Mouse (Mus musculus) cerebellum, postnatal 25 days (tissue): ENCODE results near the gene Nr4a2.

Experiments
- DNase-seq, 2 experiments: peaks; one replicate each; pipeline ENCODE4 v3.0.0; 2021; ENCODE audit warnings: mixed read lengths in 2 of 2

Nr4a2 gene

DNA sequence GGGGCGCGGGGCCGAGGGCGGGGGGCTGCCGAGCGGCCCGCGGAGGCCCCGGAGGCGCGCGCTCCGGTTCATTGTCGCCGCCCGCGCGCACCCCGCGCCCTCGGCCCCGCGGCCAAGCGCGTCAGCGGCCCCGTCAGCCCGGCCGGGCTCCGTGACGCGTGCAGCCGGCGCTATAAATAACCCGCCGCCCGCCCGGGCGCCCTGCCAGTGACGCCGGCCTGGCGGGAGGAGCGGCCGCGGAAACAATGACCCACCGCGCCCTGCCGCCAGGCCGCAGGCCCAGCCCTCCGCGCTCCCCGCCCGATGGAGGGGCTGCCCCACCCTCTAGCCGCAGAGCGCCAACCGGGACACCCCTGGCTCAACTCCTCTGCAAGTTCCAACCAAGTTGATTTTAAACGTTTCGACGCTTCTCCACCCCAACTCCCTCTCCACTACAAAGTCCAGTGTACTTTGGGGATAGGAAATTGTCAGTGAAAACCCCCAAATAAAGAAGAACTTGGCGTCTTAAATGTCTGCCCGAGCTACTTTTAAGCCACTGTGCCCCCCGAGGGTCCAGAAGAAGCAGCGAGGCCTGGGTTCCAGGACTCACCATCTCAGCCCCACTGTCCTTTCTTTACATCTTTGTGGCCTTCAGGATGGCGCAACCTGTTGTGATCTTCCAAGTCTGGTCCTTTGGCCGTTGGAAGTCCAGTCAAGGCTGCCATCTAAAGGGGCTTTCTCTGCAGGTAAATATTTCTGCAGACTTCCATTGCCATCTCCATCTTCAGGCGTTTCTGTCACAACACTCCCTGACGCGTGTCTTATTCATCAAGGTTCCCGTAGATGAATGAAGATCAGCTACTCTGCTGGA is at the start of gene Nr4a2:
TSS of gene Nr4a2 (minus strand) at position 13 of the 850 bp plus-strand sequence.
- DNase-seq, result peak; percentile 92 to 96

DNA sequence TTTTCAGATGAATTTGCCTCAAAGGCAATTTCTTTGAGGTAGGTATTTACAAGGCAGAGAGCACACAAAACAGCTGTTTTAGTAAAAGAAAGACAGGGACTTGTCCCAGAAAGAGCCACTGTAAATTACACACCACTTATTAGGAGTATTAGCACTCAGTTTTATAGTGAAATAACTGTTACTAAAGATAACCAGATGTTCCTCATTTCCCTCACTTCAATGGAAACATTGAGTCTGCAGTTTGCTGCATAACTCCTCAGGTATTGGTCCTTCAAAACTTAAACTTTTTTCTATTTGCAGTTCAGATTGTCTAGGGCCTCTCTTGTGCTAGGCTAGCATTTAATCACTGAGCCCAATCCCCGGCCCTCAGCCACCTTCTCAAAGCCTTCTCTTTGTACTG is 41.6 kb upstream of the Nr4a2 start:
- no peak for DNase-seq

DNA sequence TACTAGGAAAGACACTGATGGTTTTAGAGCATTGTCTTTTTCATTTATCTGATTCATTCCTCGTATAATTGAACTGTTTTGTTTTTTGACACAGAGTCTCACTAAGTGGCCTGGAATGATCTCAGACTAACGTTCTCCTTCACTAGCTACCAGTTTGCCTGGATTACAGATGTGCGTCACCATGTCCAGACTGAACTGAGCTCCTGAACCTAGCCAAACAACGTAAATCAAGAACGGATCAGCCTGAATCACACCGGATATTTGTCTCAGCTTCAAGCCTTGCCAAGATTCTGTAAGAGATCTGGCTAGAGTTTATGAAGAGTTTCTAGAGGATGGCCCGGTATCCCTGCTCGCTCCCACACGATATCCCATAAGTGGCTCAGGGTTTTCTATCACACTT is 33.0 kb upstream of the Nr4a2 start:
- DNase-seq, result no peak

DNA sequence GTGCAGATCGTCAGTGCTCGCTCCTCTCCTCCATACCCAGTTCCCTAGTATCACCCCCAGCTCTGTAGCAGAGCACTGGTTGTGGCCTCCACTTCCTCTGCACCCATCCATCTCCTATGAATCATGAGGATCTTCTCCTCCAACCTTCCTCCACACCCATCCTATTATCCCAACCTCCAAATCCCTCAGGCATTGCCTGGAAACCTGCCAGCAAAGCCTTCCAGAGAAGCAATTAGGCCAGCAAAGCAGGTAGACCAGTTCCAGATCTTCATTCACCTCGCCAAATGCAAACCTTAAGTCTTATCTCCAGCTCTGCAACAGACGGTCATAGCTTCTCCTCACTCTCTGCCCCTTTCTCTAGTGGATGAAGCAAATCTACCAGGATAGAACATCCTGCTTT is 26.0 kb upstream of the Nr4a2 start:
- DNase-seq, result peak; percentile 20 to 38

DNA sequence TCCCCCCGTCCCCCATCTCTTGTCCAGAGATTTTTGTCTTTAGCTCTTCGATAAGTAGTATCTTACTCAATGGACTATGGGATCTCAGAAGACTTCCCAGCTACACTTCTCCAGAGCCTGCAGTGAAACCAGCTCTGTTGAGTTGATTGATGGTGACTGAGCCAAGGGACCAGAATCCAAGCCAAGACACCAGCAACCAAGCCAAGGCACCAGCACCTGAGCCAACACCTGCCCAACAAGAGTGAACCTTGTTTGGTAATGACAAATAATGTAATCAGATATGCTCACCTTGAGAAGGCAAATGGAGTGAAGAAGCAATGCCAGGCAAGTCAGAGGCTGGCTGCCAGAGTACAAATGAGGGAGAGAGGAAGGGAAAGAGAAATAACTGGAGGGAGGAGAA is 24.4 kb upstream of the Nr4a2 start:
- DNase-seq, result peak; percentile 27 to 33

DNA sequence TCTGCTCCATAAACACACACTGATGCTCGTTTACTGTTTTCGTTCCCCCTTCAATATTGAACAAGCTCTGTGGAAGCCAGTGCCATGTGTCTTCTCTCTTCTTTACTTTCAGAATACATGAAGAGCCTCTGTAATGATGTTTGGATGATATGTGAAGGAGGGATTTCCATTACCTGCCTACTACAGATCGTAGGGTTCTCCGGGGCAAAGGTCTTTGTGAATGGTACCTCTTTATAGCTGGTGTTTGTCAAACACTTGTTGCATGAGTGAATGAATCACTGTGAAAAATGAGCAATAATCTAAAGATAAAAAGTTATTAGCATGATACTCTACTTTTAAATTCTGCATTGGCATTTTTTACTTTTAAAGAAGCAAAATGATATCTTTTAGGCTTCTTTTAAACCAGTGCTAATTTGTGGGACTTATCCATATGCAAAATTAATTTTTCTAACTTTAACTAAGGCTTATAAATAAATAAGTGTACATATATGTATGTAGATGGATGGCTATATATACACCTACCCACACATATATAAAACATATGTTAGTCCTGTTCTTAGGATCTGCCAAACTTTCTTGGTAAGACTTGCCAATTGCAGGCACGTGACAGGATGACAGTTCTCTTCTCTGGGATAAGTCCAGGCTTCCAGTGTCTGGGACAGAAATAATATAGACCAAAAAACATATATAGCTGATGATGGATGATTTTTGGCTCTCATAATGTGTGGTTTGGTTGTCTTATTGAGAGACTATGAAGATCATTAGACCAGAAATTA is 22.0 kb upstream of the Nr4a2 start:
- DNase-seq, result no peak

DNA sequence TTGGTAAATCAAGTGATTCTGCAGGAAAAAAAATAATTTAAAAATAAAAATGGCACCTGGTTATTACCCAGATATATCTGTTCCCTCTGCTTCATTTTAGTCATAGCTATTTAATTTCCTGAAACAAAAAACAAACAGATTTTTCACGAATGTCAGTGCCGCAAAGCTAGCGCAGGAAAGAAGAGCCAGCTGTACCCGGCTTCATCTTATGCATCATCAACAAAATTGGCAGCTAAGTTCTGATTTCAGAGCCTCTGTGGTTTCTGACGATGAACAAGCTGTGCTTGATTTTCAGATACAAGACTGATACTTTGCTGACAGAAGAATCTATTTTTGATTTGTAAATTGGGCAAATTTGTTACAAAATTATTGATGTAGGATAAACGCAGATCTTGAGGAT is 14.8 kb upstream of the Nr4a2 start:
- no peak for DNase-seq

DNA sequence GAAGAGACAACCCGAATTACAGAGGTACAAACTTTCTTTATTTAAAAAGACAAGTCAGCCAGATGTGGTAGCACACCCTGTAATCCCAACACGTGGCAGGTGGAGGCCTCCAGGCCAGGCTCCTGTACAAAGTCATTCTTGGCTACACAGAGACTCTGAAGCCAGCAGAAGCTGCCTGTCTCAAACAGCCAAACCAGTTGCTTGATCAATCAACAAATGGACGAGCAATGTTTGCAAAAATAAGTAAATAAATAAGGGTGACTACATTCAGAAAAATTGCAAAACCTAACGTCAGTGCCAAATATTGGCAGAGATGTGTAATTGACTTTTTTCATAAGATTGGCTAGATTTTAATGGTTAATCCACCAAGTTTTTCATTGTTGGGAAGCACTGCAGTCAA is 3.7 kb upstream of the Nr4a2 start:
- DNase-seq, result no peak

DNA sequence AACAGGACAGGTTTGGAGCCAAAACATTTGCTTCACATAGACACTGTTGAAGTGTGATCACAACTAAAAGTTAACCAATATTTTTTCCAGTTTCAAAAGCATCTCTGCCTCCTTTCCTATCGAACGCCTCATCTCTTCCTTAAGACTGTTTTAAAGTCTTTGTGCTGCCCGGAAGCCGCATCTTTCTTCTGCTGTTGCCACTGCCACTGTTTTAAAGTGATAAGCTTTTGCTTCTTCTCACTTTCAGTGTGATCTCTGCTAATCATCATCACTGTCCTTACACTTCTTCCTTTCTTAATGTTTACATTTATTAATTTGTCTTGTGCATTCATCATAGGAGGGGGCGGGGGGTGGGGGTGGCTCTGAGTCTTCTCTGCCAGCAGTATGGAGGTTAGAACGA is 2.1 kb upstream of the Nr4a2 start:
- no peak for DNase-seq

DNA sequence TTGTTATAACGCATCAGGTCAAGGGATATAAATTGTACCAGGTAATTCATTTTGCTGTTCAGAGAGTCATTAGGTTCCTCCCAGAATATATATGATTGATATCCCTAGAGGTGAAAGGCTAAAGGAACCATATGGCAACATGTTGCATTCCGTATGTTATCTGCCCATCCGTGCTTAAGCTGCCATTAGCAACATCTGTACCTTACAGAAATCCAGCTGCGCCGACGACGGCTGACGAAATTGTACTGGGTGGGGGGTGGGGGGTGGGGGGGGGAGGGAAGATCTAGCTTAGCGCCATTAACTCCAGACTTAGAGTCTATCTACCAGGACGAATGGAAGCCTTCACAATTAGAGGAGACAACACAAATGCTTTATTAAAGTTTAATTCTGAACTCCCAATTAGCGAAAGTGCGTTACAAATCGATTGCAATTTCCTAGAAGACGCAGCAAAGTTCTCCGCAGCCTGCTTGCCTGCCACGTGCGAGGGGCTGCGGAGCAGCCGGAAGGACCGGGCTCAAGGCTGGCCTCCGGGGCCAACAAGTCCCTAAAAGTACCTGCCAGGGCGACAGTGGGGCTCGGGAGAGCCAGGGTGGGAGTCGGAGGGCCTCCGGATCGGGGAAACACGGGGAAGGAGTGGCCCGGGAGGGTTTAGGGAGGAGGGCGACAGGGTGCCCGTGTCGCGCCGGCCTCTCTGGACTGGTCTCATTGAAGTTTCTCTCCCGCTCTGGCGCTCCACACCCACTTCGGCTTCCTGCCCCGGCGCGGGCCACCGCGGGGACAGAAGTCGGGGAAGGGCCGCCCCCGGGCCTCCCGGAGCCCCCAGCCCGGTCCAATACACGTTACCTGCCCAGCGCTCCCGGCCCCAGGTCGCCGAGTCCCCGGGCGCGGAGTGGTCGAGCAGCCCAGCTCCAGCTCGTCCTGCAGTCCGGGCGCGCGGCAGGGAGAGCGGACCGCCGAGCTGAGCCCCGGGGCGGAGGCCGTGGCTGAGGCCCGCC is 520 bp downstream of the Nr4a2 start:
- DNase-seq, result peak; percentile 70 to 79

DNA sequence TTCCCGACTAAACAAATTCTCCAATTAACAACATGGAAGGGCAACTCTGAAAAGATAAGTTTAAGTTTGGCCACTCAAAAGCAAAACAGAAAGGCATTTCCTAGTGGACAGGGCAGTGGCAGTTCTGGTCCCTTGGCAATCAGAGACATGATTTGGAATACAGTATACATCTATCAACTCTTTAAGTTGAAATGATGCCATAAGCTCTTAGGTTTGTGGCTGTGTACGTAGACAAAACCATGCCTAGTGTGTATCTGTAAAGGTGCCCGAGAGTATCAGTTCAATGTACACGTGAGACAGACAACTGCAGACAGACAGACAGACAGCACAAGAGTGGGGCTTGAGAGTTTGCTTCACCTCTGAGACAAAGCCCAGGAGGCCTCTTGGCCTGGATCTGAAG is 2.7 kb downstream of the Nr4a2 start:
- no peak for DNase-seq

DNA sequence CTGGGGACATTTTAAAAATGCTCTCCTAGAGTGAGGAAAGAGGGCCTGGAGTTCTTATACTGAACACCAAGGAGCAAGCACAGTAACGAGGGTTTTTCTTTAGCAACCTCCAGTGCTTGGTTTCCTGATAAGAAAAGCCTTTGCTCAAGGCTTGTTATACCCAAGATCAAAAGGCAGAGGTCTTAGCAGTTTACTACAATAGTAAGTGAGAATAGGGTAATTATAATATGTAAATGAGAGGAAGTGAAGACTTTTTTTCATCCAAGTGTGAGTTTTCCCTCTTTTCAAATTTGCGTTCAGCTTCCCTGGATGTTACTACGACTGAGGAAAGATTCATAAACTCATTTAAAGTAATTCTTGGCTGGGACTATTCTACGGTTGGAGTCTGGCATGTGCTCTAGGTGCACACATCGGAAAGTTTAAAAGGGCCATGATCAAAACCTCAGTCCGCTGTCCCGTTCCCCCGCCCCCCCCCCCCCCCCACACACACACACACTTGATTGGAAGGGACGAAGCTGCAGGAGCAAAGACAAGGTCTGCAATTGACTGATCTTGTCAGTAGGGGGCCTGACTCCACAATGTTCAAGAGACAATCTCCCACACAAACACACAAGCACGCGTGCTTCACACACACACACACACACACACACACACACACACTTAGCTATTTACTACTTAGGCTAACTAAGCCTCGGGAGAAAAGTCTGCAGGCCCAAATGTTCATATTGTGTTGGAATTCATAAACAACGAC is 6.4 kb downstream of the Nr4a2 start:
- DNase-seq, result peak; percentile 69 to 83

DNA sequence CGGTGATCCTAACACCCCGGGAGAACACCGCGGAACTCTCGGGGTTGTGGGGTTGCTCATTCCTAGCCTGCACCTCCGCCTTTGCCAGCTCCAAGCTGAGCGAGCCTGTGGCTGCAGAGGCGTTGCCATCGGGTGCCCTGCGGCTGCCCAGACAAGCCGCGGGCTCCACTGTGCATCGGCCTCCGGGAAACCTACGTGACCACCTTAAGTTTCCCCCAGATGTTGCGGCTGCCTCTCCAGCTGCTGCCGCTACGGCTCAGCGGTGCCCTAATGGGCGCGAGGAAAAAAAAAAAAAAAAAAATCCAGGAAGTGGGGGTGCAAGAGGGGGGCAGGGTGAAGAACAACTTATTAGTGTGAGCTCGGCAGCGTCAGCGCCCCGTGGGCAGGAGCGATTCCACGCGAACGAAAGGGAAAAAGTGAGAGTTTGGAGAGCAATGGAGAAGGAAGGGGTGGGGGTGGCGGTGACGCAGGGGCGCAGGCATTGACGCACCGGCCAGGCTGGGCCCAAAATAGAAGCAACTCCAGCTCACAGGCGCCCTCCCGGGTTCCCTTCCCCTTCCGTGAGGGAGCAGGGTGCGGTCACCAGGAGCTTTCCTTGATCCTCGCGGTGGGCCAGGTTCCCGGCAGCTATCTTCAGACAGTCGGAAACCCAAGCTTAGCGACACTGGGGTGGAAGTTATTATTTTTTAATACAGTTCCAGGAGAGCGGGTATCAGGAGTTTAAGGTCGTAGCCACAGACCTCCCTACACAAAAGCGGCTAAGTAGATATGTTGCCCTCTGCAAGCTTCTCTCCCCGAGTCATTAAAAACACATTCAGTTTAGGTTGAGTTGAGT is 7.2 kb downstream of the Nr4a2 start:
- DNase-seq, result peak; percentile 88 to 91

DNA sequence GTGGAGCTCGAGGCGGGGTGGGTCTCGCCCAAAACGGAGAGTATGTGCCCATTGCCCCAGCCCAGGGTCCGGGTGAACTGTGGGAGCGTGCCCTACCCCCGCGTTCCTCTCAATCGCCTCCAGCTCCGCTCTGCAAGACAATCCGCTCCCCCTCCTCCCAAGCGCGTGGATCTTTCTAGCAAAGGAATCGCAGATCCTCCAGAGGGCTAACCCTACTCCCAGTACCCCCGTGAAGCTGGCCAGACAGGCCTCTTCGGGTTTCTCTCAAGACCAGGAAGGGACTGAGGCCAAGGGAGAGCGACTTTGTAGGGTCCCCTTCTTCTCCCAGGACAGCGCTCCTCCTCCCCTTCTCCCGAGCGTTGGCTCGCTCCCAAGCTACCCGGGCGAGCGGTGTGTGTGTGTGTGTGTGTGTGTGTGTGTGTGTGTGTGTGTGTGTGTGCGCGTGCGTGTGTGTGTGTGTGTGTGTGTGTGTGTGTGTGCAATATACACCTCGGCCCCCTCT is 7.9 kb downstream of the Nr4a2 start:
- DNase-seq, result peak in 1 of 2 experiments; percentile 81

DNA sequence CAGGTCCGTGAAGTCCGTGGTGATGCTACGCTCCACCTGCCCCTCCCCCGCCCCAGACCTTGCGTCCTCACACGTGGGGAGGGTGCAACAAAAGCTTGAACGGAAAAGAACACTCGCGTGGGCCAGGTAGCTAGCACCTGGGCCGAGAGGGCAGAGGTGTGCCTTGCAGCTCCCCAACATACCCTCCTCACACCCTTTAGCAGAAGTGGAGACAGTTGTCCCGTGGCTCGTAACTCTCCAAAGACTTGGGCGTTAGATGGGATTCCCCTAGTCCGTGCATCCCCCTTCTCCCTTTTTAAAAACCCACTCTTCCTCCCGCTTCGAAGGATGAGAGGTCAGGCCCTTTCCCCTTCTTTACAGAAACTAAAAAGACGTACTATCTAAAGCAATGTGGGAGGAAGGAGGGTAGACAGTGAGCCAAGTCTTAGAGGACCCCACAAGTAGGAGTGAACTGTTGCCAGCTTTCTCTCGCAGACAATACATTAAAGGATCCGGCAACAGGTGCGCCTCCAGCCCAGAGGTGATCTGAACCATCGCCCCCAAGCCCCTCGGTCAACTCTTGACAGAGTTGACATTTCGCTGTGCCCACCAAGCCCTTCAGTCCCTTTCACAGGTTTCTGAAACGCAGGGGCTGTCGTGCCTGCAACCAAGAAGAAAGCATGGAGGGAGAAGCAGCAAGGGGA is 8.5 kb downstream of the Nr4a2 start:
- peak in 1 of 2 experiments; percentile 57 for DNase-seq

DNA sequence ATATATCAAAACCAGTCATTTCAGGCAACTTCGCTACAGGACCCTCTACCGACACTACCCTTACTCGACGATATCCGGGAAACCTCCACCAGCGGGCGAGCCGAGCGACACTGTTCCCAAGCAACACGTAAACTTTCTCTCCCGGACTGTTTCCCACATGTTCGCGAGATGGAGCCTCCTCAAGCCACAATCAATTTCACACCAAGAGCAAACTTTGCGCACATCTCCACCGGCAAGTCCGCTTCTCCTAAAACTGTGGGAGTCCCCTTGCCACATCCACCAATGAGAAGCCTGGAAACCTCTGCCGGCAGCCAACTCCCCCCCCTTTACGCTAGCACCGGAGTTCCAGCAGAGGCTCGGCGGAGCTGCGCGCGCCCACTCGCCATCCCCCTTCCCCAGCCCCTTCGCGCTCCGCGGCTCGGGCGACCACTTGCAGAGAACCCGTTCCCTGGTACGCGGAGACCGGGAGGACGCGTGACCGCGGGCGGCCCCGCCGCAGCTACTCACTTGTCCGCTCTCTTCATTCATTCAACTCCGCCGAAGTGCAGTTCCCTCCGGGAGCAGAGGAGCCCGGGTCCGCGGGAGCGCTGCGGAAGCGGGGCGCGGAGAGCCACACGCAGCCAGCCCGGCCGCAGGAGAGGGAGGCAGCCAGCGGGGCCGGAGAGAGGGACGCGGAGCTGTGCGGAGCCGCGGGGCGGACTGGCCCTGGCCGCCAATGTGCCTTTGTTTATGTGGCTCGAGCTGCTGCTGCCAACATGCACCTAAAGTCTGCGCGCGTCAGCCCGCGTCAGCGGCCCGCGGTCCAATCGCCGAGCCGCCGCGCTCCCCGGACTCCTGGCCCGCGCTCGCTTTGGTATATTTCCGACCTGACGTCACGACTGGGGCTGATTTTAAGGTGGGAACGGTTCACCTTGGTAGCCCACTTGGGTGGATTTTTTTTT is 9.3 kb downstream of the Nr4a2 start:
- DNase-seq, result peak; percentile 91 to 92

DNA sequence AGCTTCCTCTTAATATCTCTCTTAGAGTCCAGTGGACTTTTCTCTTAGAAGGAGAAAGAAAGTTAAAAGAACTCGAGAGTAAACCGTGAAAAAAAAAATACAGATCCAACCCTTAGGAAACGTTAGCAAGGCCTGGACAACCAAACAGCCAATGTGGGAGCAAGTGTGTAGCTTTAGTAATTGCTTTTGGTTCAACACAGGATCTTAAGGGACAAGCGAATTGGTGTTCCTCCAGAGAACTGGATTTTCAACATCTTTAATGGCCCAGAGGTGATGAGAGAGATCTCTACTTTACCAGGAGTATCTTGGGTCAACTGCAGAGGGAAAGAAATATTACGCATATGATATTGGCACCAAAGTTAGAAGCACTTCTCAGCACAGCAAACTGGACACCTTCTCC is 10.4 kb downstream of the Nr4a2 start:
- no peak for DNase-seq

DNA sequence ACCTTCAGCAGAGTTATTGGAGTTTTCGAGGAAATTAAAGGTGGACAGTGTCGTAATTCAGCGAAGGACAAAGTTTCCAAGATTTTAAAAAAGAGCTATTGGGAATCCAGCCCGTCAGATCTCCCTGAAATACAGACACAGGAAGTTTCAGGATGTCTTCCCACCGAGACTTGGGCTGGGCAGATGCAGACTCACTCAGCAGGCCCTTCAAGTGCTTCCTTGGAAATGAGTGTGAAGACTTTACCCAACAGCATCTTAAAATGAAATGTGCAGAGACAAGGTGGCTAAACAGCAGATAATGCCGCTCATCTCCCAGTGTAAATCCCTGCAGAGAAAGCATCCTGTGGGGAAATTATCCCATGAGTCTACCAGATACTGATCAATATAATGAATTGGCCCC is 10.9 kb downstream of the Nr4a2 start:
- no peak for DNase-seq
